Mouse (Mus musculus): ENCODE measurements around the gene Xpot. TPM values are rescaled to one million over a fixed set of nuclear protein-coding genes. Genes with fewer than 3 reads are reported as not detected.
A peak's percentile ranks its signal among the peaks of the same experiment; 100 is the strongest.

Xpot gene
- total RNA-seq (2021) (10 to 100 TPM; 62.1 to 72.7 TPM), polyA plus RNA-seq (2012; rRNA removed) (70.2 and 92.4 TPM in 2 replicates)
- long read RNA-seq, full-length matches to known transcripts: 3 of 14 reads
- long read RNA-seq, partial matches to known transcripts: 2 of 14 reads
- long read RNA-seq, other reads (novel, unspliced or antisense): 9 of 14 reads

DNA sequence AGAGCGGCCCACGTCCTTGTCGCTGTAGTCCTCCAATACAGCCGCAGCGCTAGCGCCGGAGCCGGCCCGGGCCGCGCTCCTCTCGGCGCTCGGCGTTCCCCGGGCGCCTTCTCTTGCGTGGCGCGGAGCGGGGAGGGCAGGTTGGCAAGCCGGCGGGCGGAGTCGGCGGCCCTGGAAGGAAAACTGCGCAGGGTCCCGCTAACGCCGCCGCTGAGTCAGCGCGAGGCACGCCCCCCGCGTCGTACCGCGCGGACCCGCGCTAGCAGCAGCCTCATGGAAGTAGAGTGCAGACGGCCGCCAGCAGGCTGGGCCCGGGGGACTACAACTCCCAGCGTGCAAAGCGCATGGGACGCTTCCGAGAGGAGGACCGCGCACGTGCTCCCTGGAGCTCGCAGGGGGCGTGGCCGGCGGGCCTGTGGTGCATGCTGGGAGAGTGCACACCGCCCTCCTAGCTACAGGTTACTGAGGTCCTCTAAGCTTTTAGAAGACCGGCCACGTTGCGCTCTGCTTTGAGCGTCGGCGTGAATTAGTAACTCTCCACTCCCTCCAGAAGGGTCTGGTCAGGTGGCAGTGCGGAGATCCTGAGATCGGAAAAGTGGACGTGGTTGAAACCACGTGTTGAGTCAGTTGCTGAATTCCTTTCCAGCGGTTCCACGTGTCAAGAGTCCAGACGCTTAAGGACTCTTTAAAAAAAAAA lies at the start of gene Xpot:
Xpot (minus strand) TSS at position 147 of the 697 bp plus-strand sequence.
- peak; percentile 99 for DNase-seq

DNA sequence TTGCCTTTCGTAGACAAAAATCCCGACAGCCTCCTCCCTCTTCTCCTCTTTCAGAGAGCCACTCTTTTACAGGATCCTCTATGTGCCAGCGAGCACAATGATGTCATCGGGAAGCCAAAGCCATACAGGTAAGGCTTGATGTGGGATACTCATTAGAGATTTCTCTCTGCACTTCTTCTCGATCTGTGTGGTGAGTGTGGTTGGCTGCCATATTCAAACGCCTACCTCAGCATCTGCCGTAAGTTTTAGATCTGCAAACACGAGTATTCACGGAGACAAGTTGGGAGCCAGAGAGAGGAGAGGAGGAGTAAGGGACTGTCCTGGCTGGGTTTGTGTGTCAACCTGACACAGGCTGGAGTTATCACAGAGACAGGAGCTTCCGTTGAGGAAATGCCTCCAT lies 43.0 kb upstream of the Xpot start:
- no peak for DNase-seq

DNA sequence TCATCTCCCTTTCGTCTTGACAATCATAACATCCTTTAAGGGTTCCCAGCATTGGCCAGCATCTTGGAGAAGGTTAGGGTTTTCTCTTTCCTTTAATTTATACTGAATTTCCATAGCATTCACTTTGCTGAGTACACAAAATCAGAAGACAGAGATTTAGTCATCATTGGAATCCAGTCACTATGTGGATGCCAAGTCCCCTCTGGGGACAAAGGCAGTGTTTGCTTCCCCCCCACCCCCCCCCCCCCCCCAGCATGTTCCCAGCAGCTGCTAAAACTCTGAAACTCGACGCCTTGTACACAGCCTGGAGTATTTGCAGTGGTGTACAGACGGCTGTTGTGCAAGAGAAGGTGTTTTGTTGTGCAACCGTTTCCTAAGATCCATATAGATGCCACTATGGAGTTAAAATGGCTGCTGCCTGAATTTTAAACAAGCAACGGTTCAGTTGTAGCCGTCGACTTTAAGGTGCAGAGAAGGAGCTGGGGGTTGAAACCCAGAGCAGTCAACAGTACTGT lies 39.6 kb upstream of the Xpot start:
- DNase-seq: no peak

DNA sequence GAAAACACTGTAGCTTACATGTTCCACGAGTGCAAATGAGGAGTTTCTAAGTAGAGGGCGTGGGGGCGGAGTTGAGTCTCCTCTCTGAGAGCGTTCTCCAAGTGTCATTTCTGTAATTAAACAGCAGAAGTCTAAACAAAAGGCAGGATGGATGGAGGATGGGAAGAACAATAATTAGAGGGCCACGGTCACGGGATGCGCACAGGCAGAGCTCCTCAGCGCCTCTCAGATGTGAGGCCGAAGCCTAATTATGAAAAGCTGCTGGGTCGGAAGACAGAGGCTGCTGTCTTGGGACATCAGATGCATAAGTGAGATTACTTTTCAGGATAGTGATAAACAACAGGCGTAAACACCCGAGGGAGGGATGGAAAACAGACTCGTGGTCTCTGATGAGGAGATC lies 37.5 kb upstream of the Xpot start:
- DNase-seq: no peak

DNA sequence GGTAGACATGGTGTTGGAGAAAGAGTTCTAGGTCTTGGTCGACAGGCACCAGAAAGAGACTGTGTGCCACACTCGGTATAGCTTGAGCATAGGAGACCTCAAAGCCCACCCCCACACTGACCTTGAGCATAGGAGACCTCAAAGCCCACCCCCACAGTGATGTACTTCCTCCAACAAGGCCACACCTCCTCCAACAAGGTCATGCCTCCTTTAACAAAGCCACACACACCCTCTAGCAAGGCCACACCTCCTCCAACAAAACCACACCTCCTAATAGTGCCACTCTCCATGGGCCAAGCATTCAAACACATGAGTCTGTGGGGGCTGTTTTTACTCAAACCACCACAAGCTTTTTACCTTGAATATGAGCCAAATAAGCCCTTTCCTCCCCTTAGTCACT lies 36.6 kb upstream of the Xpot start:
- DNase-seq: no peak

DNA sequence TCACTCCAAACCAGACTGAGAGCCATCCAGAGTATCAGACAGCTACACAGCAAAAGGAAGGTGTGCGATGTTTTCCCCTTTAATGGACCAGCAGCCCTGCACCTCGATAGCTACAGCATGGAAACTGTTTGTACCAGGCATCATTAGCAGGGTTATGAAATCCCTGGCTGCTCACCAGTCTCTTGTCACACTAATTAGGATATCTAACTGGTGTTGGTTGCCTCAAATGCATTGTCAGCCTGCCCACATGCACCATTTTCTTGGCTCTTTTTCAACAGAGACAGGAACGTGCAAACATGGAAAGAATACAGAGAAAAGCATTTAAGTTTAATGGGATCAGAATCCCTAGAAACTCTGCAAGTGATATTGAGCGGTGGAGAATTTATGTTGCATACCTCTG lies 29.8 kb upstream of the Xpot start:
- DNase-seq: no peak

DNA sequence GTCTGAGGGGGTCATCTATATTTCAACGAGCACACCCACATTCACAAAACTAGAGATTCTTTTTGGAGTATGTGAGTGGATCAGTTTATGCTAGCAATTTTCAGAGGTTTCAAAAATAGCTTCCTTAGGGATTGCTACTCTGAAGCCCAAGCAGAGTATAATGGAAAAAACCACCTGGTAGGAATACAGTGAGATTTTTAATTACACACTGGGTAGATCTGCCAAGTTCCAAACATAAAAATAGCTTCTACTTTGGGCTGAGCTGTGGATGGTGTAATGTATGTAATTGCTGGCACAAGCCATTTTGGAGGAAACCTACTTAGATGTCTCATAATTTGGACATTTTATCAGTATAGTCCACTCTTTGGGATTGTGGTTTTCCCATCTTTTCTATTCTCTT lies 26.9 kb upstream of the Xpot start:
- DNase-seq: no peak

DNA sequence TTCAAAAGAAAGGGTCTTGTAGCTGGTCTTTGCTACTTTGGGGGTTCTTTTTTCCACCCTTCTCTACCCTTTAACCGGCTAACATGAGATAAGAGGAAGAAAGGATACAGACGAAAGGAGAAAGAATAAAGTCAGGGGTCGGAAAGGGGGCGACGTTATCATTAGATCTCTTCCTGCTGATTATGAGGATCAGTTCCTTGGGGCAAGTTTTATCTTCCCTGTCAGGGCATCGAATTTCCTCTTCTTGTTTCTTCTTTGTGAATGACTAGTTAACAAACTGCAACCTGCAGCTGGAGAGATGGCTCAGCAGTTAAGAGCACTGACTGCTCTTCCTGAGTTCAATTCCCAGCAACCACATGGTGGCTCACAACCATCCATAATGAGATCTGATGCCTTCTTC lies 20.2 kb upstream of the Xpot start:
- DNase-seq: no peak

DNA sequence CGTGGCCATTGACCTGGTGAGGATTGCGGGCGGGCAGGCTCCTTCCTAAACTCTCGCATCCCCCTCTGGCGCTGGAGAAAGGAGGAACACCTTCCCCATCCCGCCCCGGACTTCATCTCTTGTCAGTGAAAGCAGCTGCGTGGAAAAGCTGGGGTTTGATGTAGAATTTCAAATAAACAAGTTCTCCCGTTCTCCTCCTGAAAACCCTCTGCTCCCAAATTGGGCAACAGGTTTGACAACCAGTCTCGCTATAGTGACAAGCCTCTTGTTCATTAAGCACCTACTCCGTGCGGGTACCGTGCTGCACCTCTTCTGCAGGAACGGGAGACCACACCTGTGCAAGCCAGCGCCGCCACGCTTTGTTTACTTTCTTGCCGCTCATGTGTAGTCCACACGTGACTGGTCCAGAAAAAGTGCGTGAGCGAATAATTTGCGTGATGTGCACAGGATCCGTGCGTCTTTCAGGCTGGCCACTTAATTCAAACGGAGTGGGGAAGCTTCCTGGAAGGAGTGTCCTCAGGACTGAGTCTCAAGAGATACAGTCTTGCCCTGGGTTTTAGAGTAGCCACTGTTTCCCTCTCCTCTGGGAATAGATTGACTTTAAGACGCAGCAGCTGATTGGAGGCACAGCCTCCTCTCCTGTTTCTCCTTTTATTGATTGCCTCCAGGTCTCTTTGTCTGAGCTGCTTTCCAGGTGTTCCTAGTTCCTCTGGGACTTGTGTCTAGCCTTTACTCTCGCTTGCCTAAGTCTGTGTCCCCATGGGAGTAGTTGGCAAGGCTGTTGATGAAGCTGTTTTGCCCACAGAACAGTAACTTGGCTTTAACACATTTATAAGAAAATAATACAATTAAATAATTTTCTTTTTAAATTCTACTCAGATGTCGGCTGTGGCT lies 16.2 kb upstream of the Xpot start:
- DNase-seq: no peak

DNA sequence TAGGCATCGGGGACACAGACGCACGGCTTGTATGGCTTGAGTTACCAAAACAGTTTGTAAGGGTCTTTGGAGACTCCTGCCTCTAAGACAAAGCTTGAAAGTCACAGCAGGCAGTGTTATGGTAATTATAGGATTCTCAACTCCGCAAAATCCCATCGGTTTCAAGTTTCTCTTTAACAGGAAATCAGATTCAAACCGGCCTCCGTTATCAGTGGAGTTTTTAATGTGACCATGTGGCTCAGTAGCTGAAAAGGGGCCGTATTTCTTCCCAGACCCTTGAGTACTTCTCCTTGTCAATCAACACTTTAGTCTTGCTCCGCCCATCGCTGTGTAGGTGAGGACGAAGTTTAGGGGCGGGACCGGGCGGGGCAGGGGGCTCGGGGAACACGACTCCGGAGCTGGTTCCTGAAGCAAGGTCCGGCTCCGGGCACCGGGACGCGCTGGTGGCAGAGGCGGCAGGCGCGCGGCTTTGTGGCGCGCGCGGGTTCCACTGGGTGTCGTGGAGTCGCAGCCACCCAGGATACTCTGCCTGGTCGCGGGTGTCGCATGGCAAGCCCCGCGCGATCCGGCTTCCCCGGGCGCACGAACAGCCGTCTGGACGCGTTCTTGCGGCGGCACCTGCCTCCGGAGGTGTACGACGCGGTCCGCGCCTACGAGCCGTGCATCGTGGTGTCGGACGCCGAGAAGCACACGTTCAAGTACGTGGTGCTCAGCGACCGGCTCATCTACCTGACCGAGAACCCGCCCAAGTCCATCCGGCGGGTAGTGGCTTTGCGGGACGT lies 15.3 kb upstream of the Xpot start, which contains the start of gene D930020B18Rik:
D930020B18Rik (plus strand) TSS at position 317 of the 782 bp plus-strand sequence.
- DNase-seq: peak; percentile 18

DNA sequence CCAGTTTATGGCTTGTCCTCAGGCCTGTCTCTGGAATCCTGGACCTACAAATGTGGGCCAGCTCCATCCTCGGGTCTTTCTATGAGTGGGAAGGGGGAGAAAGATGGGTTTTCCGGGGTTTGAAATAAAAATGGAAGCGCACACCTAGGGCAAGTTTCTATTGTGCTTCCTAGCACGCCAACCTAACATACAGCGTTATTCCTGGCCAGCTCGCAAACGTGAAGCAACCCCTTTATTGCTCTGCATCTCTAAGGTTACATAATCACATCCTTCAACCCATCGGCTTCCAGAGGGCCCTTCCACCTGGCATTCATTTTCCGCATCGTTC lies 14.8 kb upstream of the Xpot start:
- no peak for DNase-seq

DNA sequence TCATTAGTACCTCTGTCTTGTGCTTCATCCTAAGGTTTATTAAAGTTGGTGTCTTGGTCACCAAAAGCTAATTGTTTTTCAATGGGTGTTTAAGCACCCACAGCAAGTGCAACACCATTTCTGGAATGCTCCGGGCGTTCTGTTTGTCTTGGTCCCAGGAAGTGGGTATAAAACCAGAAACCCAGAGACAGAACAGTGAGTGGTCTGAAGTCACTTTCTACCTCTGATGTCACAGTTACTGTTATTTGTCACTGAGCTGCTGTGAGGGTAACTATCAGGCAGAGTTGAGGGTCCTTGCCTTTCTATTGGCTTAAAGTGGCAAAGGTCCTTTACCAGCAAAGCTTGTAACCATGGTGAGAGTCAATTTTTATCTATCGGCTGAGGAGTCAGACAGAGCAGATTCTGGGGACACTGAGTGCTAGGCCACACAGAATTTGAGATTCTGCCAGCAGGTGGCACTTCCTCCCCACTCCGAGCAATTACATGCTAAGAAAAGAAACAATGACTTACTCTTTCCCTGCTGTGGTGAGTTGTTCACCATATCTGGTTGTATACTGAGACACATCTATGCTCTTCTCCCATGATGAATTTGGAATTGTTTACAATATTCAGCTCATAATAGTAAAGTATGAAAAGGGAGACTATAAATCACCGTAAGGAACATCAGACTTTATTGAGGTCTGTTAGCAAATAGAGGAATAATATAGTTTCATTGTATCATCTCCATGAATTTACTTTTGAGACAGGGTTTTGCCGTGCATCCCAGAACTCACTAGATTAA lies 14.2 kb upstream of the Xpot start:
- no peak for DNase-seq

DNA sequence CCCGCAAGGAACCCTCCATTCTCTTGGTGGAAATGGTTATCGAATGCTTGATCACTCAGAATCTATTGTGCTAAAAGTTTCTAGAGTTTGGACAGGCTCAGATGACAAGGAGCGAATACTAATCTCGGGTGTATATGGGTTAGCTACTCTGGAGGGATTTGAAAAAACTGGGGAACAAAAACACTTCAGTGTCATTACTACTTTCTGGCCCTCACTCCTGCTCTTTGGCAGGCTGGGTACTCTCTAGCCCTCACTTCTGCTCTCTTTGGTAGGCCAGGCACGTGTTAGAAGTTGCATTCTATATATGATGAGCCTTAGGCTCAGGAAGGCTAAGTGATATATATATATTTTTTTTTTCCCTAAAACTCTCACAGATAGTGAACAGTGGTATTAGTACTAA lies 13.4 kb upstream of the Xpot start:
- DNase-seq: no peak

DNA sequence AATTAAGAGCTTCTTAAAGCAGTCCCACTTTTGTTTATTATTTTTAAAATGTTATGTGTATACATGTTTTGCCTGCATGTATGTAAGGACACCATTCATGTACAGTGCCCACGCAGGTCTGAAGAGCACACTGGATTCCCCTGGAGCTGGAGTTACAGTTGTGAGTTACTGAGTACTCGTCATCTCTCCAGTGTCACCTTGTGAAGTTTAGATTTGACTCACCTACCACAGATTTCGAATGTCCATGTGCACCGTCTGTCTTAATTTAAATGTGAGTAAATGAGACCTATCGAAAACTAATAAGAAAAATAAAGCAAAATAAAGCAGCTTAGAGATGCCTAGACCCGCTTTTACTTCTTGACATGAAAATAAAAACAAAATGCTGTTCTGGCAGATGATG lies 10.1 kb upstream of the Xpot start:
- no peak for DNase-seq

DNA sequence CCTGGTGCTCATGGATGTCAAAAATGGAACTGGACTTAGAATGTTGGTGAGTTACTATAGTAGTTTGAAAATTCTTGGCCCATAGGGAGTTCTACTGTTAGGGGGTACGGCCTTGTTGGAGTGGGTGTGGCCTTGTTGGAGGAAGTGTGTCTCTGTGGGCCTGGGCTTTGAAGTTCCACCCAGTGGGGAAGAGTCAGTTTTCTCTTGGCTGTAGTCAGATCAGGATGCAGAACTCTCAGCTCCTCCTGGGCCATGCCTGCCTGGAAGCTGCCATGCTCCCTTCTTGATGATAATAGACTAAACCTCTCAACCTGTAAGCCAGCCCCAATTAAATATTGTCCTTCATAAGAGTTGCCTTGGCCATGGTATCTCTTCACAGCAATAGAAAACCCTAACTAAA lies 8.0 kb upstream of the Xpot start:
- DNase-seq: no peak

DNA sequence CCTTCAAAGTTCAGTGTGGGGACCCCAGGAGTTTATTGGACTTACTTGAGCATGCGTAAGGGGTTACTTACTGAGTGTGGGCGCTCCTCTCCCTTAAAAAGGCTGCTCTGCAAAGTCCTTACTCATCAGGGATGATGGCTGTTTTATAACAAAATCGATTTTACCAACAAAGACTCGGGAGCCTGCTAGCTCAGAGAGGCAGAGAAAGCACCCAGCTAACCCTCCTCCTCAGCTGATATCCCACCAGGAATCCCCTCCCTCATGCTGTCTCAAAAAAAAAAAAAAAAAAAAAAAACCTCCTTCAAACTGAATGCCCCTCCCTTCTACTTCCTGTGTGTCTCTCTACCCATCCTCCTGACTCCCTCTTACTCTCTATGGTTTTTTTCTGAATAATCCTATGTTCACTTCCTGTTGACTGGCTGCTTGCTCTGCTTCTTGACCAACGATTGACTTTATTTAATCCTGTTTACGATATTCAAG lies 2.5 kb upstream of the Xpot start:
- DNase-seq: no peak

DNA sequence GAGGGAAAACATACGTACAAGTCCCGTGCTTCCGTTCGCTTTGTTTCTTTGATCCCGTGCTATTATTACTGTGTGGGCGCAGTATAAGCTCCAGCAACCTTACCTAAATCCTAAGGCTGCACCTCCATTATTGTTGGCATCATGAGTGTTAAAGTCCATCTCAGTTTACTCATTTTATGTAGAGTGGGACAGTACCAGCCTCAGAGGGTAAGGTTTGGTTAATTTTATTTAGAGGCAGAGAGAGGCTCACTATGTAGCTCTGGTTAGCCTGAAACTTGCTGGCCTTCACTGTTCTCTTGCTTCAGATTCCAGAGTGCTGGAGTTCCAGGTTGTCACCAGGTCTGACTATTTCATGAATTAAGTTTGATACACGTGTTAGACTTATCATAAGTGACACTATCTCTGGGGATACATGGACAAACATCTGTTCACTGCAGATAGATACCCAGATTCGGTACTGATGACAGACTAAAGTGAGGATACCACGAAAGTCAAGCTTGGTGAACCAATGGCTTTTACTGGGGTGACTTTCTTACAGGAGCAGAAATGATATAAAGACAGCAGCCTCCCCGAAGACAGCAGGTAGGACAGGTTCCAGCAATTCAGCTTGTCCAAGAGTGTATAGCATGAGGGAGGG lies 1.2 kb upstream of the Xpot start:
- no peak for DNase-seq

DNA sequence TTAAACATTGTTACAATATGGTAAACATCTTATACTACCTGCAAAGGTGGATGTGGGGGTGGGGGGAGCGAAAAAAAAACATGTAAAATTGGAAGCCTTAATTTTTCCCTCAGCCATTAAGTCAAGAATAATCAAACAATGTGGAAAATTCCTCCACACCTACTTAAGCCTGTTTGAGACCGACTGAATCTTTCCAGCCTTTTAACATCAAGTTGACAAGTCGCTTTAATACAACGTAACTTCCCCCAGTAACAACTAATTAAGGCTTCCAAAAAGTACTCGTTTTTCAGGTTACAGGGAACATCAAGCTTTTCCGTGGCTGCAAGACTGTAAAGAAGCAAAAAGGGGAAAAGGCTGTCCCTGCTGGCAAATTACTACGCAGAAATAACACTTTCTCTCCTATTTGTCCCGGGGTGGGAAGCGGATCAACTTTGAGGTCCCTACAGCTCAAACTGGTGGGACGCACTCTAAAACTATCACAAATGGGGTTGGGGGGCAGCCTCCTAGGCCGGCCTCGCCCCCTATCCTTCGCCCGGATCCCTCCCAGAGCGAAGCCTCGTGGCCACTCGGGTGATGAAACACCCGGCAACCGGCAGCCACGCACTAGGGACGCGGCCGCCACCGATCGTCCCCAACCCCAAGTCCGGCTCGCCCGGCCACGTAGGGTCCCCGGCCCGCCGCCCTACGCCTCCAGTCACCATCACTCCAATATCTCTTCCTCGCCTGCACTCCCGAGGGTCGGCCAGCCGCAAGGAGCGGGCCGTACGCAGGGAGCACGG lies 536 bp downstream of the Xpot start:
- no peak for DNase-seq

DNA sequence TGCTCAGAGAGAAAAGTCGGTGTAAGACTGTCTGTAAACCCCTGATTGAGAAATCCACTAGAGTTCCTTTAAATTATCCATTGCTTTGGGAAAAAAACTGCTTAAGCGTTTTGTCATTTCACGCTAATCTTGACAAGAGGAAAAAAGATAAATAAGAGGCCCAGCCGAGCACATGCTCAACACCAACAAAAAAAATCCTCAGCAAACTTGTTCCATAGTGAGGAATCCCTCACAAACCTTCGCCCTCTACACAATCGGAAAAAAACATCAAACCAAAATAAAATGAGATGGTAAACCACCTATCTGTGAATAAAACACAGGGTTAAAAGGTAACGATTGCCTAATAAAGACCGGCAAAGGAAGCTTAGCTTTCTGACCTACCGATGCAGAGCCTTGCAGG lies 1.1 kb downstream of the Xpot start:
- DNase-seq: no peak

DNA sequence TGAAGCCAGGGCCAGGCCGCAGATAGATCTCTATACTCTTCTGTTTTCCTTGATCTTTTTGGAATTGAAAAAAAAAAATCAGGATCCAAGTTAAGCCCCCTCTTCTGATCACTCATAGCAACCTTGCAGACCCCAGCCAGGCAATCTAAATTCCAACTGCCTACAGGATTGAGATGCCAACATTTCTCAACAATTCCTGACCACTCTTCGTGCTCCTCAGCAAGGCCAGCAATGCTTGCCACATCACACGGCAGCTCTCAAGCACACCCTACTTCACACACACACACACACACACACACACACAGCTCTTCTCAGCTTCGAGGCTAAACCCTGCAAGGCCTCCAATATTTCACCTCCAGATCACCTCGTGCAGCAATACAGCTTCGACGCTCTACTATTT lies 2.5 kb downstream of the Xpot start:
- no peak for DNase-seq

All from adrenal gland, adult 2 months (tissue).